Mouse (Mus musculus): Measurements from ENCODE around the gene Eif4e. TPM values are rescaled to one million over a fixed set of nuclear protein-coding genes. Genes with fewer than 3 reads are reported as not detected.
A peak's percentile ranks its signal among the peaks of the same experiment; 100 is the strongest.

Eif4e gene
- polyA plus RNA-seq, 1 experiment, result 136 TPM

- Histone ChIP-seq H3K4me3 (no peak overlapping the region), H3K36me3 (ENCODE audit: control insufficient read depth, insufficient read depth) (no peaks in the 10 kb centered on the region), H3ac (ENCODE audit: control insufficient read depth, insufficient read length) (no peak overlapping the region), H3K27me3 (ENCODE audit: control insufficient read depth, insufficient read depth, insufficient read length) (no peaks in the 10 kb centered on the region), H3K4me2 (ENCODE audit: low read depth) (peak overlapping the region; percentile 43), H3K79me2 (ENCODE audit: control insufficient read depth, insufficient read depth) (no peaks in the 10 kb centered on the region)
- TF ChIP-seq USF1 (IDR thresholded peaks at IDR 0.05; ENCODE audit: low read depth) (no peak), TCF3 (IDR thresholded peaks at IDR 0.05; ENCODE audit: insufficient read length, low read depth) (no peak), MYOD1 (IDR thresholded peaks at IDR 0.05; ENCODE audit: control insufficient read depth in 1 of 3, insufficient read length in 2 of 3, low read depth in 2 of 3) (no peak), SRF (IDR thresholded peaks at IDR 0.05; ENCODE audit: control insufficient read depth, insufficient read length, low read depth) (no peak), TCF12 (IDR thresholded peaks at IDR 0.05; ENCODE audit: insufficient read depth, poor library complexity, severe bottlenecking) (no peak), E2F4 (IDR thresholded peaks at IDR 0.05; ENCODE audit: insufficient read depth) (no peak), MAX (IDR thresholded peaks at IDR 0.05; ENCODE audit: low read depth) (no peak), REST (IDR thresholded peaks at IDR 0.05; ENCODE audit: insufficient read depth, insufficient read length) (no peak), CEBPB (IDR thresholded peaks at IDR 0.05; ENCODE audit: insufficient read depth, poor library complexity, severe bottlenecking) (no peak), POLR2A (IDR thresholded peaks at IDR 0.05; ENCODE audit: insufficient read length, low read depth) (no peak), POLR2AphosphoS2 (IDR thresholded peaks at IDR 0.05; ENCODE audit: insufficient read length, low read depth) (no peak), MYOG (IDR thresholded peaks at IDR 0.05; ENCODE audit: control insufficient read depth in 1 of 3, insufficient read depth in 1 of 3, insufficient read length in 2 of 3, low read depth in 2 of 3) (no peak)
Observed at GRCm38 (mm10) chr3:138514749-138515148, 11.2 kb upstream of the Eif4e start.

DNA sequence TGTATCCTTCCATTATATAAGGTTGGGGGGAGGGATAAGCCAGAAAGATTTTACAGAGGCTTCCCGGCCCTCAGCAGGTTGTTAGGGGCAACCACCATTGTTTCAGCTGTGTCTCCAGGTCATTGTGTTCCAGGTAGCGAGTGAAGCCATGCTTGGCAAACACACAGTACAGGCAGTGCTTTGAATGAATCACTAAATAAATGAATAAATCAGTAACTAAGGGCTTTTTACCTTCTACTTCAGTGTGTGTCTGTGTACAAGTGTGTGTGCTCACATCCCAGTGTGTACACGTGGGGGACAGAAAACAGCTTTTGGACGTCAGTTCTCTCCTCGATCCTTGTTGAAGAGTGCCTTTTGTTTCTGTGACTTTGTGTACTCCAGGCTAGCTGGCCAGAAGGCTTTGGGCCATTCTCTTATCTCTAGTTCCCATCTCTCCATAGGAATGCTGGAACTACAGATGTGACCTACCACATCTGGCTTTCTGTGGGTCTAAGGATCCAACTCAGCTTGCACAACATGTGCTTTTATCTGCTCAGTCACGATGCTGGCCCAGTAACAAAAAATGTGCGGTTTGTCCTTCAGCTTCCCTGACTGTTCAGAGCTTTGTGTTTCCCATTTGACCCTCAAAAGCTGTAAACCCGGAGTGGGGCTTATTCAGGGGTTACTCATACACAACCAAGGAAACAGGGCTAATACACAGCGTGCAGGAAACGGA is 10.2 kb upstream of the Eif4e start:
- no peaks in the 10 kb centered on the region for H3K36me3 ChIP-seq (ENCODE audit: control insufficient read depth, insufficient read depth)
- TF ChIP-seq CEBPB (IDR thresholded peaks at IDR 0.05; ENCODE audit: insufficient read depth, poor library complexity, severe bottlenecking) (peak; percentile 90), REST (IDR thresholded peaks at IDR 0.05; ENCODE audit: insufficient read depth, insufficient read length) (no peak)
- peak overlapping the region; percentile 13 for H3K4me2 ChIP-seq (ENCODE audit: low read depth)
- no peak overlapping the region for H3ac ChIP-seq (ENCODE audit: control insufficient read depth, insufficient read length)
- no peak overlapping the region for H3K4me3 ChIP-seq
- no peaks in the 10 kb centered on the region for H3K27me3 ChIP-seq (ENCODE audit: control insufficient read depth, insufficient read depth, insufficient read length)
- H3K79me2 ChIP-seq (ENCODE audit: control insufficient read depth, insufficient read depth), result no peaks in the 10 kb centered on the region

GRCm38 (mm10) chr3:138517881-138518280 is 8.1 kb upstream of the Eif4e start:
- Histone ChIP-seq H3K36me3 (ENCODE audit: control insufficient read depth, insufficient read depth) (no peaks in the 10 kb centered on the region), H3K79me2 (ENCODE audit: control insufficient read depth, insufficient read depth) (no peaks in the 10 kb centered on the region), H3K4me2 (ENCODE audit: low read depth) (no peak overlapping the region), H3K27me3 (ENCODE audit: control insufficient read depth, insufficient read depth, insufficient read length) (no peaks in the 10 kb centered on the region), H3K4me3 (no peak overlapping the region), H3ac (ENCODE audit: control insufficient read depth, insufficient read length) (no peak overlapping the region)
- TF ChIP-seq E2F4 (IDR thresholded peaks at IDR 0.05; ENCODE audit: insufficient read depth) (no peak), USF1 (IDR thresholded peaks at IDR 0.05; ENCODE audit: low read depth) (no peak), POLR2AphosphoS2 (IDR thresholded peaks at IDR 0.05; ENCODE audit: insufficient read length, low read depth) (no peak), MAX (IDR thresholded peaks at IDR 0.05; ENCODE audit: low read depth) (no peak), TCF3 (IDR thresholded peaks at IDR 0.05; ENCODE audit: insufficient read length, low read depth) (no peak), SRF (IDR thresholded peaks at IDR 0.05; ENCODE audit: control insufficient read depth, insufficient read length, low read depth) (no peak), MYOG (IDR thresholded peaks at IDR 0.05; ENCODE audit: control insufficient read depth in 1 of 3, insufficient read depth in 1 of 3, insufficient read length in 2 of 3, low read depth in 2 of 3) (no peak), MYOD1 (IDR thresholded peaks at IDR 0.05; ENCODE audit: control insufficient read depth in 1 of 3, insufficient read length in 2 of 3, low read depth in 2 of 3) (no peak), POLR2A (IDR thresholded peaks at IDR 0.05; ENCODE audit: insufficient read length, low read depth) (no peak)

GRCm38 (mm10) chr3:138519218-138519617 is 6.8 kb upstream of the Eif4e start:
- Histone ChIP-seq H3K79me2 (ENCODE audit: control insufficient read depth, insufficient read depth) (no peaks in the 10 kb centered on the region), H3K27me3 (ENCODE audit: control insufficient read depth, insufficient read depth, insufficient read length) (no peaks in the 10 kb centered on the region), H3K4me3 (no peak overlapping the region), H3ac (ENCODE audit: control insufficient read depth, insufficient read length) (no peak overlapping the region), H3K4me2 (ENCODE audit: low read depth) (no peak overlapping the region), H3K36me3 (ENCODE audit: control insufficient read depth, insufficient read depth) (no peaks in the 10 kb centered on the region)
- TF ChIP-seq MAX (IDR thresholded peaks at IDR 0.05; ENCODE audit: low read depth) (no peak), USF1 (IDR thresholded peaks at IDR 0.05; ENCODE audit: low read depth) (no peak), CEBPB (IDR thresholded peaks at IDR 0.05; ENCODE audit: insufficient read depth, poor library complexity, severe bottlenecking) (no peak), TCF3 (IDR thresholded peaks at IDR 0.05; ENCODE audit: insufficient read length, low read depth) (no peak), POLR2A (IDR thresholded peaks at IDR 0.05; ENCODE audit: insufficient read length, low read depth) (no peak)

DNA sequence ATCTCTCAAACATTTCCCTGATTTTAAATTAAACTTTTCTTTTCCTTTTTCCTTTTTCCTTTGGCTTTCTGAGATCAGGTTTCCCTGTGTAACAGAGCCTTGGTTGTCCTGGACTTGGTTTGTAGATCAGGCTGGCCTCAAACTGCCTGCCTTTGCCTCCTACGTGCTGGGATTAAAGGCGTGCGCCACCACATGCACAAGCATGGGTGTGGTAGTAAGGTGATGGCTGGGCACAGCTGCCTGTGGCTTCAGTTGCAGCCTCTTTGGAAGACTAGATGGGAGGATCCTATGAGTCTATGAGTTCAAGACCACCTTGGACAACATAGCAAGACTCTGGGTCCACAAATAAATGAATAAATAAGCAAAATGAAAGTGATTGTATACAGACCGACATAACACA is 2.0 kb upstream of the Eif4e start:
- no peaks in the 10 kb centered on the region for H3K27me3 ChIP-seq (ENCODE audit: control insufficient read depth, insufficient read depth, insufficient read length)
- peaks cover 11% of the 10 kb centered on the region for H3K79me2 ChIP-seq (ENCODE audit: control insufficient read depth, insufficient read depth)
- no peak for TF ChIP-seq USF1 (IDR thresholded peaks at IDR 0.05; ENCODE audit: low read depth)
- TF ChIP-seq CEBPB (IDR thresholded peaks at IDR 0.05; ENCODE audit: insufficient read depth, poor library complexity, severe bottlenecking), result no peak
- TF ChIP-seq POLR2AphosphoS2 (IDR thresholded peaks at IDR 0.05; ENCODE audit: insufficient read length, low read depth), result no peak
- no peak for TF ChIP-seq TCF12 (IDR thresholded peaks at IDR 0.05; ENCODE audit: insufficient read depth, poor library complexity, severe bottlenecking)
- TF ChIP-seq MYOD1 (IDR thresholded peaks at IDR 0.05; ENCODE audit: control insufficient read depth in 1 of 3, insufficient read length in 2 of 3, low read depth in 2 of 3), result peak in 2 of 3 experiments; percentile 85 to 87
- TF ChIP-seq SRF (IDR thresholded peaks at IDR 0.05; ENCODE audit: control insufficient read depth, insufficient read length, low read depth), result no peak
- no peak for TF ChIP-seq POLR2A (IDR thresholded peaks at IDR 0.05; ENCODE audit: insufficient read length, low read depth)
- TF ChIP-seq MYOG (IDR thresholded peaks at IDR 0.05; ENCODE audit: control insufficient read depth in 1 of 3, insufficient read depth in 1 of 3, insufficient read length in 2 of 3, low read depth in 2 of 3), result peak in 1 of 3 experiments; percentile 62
- no peak for TF ChIP-seq MAX (IDR thresholded peaks at IDR 0.05; ENCODE audit: low read depth)
- TF ChIP-seq E2F4 (IDR thresholded peaks at IDR 0.05; ENCODE audit: insufficient read depth), result no peak
- TF ChIP-seq REST (IDR thresholded peaks at IDR 0.05; ENCODE audit: insufficient read depth, insufficient read length), result no peak
- no peak for TF ChIP-seq TCF3 (IDR thresholded peaks at IDR 0.05; ENCODE audit: insufficient read length, low read depth)
- no peak overlapping the region for H3ac ChIP-seq (ENCODE audit: control insufficient read depth, insufficient read length)
- no peak overlapping the region for H3K4me2 ChIP-seq (ENCODE audit: low read depth)
- no peaks in the 10 kb centered on the region for H3K36me3 ChIP-seq (ENCODE audit: control insufficient read depth, insufficient read depth)
- no peak overlapping the region for H3K4me3 ChIP-seq
